Mouse (Mus musculus) liver, adult (tissue): ENCODE measurements at regions not wholly inside any gene's neighbourhood (a gene's known extent, or its start where the extent isn't known, plus 50 kb on each side); places are given as distances from the start of the nearest gene placed in this dataset.

Source experiments
- GATA4 ChIP-seq: IDR thresholded peaks from 2 replicates; pipeline ENCODE4 v1.6.1; 2014; ENCODE audit warnings: mild to moderate bottlenecking, low read length; ENCODE audit not compliant: insufficient replicate concordance

- no peak for TF ChIP-seq GATA4
These were observed 173.2 kb downstream of the Rpap3 start for GRCm38 (mm10) chr15:97532346-97532910.

DNA sequence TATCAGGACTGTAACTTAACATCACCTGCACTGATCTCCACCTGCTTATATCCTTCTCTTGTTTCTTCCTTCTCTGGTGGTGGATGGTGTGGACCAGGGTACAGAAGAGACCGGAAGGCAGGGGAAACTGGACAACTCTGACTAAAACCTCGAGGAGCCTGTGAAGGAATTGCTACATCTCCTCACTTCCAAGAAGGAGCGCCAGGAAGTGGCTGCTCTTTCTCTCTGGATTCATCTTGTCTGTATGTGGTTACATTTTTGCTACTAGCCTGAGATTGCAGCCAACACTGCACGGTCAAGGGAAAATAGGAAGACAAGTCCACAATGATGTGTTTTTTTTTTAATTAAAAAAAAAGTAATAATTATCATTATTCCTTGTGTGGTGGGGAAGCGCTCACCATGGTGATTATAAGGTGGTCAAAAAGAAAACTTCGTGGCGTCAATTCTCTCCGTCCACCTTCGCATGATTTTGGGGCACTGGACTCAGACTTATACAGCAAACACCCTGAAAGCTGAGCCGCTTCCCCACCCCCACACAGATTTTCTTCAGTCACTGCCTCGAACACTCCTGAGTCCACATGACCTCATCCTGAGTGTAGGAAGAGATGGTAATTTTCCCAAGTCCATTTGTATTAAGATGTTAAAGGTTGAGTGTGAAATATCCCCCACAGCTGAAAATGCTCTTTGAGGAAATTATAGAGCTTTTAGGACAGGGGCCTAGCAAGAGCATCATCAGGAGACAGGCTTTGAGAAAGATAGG lies 177.2 kb downstream of the Rpap3 start:
- TF ChIP-seq GATA4: no peak

GRCm38 (mm10) chr15:97520395-97520794 lies 185.2 kb downstream of the Rpap3 start:
- no peak for TF ChIP-seq GATA4

DNA sequence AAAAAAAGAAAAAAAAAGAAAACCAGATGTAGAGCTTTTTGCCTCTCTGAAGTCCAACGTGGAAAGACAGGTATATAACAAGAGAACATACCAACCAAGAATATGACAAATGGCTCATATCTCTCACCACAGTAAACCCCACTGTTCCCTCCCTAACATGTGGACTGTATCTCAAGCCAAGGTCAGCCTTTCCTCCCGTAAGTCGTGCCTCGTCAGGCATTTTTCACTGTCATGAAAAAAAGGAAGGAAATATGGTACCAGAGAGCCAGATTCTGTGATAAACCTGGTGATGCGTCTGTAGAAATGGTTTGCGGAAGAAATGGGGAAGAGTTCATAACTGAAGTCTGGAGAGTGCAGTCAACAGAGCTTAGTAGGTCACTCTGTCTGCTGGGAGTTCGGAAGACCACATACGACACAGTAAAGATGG lies 185.7 kb downstream of the Rpap3 start:
- TF ChIP-seq GATA4: no peak

DNA sequence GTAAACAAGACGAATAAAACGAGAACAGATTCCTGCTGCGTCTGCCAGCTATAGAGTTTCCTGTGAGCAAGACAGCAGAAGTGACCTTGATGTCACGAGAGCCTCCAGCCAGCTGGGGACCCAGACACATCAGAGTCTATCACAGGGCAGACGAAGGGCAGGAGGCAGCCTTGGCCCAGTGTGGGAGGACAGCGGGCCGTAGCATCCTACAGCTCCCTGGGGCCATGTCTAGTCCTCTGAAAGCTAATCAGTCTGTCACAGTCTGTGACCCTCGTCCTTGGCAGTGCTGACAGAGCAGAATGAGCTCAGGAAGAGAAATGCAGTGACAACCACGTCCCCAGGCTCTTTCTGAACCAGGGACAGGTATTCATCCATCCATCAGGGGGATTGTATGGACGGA lies 187.7 kb downstream of the Rpap3 start:
- no peak for TF ChIP-seq GATA4

- no peak for TF ChIP-seq GATA4
These were observed 188.4 kb downstream of the Rpap3 start for GRCm38 (mm10) chr15:97517188-97517587.

DNA sequence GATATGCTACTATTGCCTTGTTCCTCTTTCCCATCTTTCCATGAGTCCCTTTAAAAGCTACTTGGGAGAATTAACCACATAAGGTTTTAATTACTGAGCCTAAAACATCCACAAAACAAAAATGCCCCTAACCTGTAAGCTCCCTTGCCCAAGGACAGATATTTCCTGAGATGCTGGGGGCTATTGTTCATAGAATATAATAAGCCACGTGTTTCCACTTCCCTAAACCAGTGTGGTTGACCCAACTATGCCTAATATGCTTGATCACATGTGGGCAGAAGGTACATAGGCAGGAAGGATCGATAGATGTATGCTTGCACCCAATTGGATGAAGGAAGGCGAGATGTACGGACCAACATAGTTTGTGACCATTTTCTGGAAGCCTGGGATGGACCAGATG lies 189.9 kb downstream of the Rpap3 start:
- no peak for TF ChIP-seq GATA4

- no peak for TF ChIP-seq GATA4
These were observed 197.8 kb downstream of the Rpap3 start for GRCm38 (mm10) chr15:97507656-97508306.

DNA sequence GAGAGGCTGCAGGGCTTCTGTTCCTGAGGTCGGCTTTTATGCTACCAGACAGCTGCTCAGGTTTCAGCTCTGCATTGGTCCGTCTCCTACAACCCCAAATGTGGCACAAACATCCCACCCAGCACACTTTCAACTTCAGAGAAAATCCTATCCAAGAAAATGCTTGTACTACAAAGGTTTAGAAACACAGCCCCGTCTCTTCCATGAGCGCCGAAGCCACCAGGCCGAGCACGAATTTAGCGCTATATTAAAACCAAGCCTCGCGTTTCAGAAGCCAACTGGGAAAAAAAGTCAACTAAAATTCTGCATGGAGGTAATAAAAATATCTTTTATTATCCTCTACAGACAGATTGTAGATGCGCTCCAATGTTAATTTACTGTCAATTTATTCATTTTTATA lies 198.4 kb downstream of the Rpap3 start:
- no peak for TF ChIP-seq GATA4

- TF ChIP-seq GATA4: no peak
These were observed 199.9 kb downstream of the Rpap3 start for GRCm38 (mm10) chr15:97505715-97506114.

- TF ChIP-seq GATA4: no peak
These were observed 201.3 kb downstream of the Rpap3 start for GRCm38 (mm10) chr15:97504325-97504724.

DNA sequence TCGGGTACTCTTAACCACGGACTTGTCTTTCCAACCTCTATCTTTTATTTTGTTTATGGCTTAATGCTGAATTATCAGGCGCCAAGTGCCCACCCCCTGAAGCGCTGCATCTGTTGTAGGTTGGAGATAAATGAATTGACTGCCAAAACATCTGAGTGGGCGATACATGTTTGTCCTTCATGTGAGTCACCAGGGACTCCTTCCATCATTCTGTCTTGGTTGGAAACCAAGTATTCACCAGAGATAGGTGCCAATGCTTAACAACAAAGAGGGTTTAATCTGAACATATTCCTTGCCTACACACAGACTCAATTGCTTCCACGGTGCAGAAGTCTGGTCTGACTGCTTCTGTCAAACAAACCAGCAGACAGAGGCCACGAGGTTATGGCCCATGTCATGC lies 203.6 kb downstream of the Rpap3 start:
- TF ChIP-seq GATA4: no peak

DNA sequence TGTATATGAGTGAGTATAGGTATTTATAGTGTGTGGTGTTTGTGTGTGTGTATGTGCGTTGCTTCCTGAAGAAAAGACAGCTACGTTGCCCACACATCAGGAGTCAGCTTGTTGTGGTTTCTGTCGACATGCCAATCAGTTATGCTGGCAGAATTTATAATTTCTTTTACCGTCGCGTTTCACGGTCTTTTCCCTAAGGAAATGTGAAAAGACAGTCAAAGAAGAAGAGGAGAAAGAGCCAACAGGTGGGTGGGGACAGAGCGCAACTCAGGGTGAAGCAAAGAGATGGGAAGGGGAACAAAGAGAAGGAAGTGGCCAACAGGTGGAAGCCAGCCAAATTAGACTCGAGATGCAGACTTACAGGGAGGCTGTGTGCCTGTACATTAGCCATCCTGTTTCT lies 204.2 kb downstream of the Rpap3 start:
- no peak for TF ChIP-seq GATA4

DNA sequence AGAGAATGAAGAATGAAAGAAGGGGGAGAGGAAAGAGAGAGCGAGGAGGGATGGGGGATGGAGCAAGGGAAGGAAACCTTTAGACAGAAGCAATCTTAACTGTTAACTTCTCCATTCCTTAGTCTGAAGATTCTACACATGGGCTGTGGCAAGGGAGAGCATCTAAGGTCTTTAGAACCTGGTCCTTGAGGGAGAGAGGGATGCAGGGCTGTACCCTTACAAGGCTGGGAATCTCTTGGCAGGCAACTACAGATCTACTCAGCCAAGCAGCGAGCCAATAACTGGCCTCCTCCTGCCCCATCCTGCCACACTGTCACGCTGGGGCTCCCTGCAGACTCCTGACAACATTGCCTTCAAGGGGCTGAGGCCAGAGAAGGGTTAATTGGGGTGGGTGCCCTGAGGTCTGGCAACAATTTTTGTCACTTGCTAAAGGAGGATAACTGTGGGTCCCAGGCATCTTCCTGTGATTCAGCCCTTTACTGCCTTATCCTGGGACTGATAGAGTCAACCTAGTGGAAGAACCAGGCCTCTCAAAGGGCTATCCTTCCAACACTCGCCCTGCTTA lies 205.7 kb downstream of the Rpap3 start:
- TF ChIP-seq GATA4: no peak

DNA sequence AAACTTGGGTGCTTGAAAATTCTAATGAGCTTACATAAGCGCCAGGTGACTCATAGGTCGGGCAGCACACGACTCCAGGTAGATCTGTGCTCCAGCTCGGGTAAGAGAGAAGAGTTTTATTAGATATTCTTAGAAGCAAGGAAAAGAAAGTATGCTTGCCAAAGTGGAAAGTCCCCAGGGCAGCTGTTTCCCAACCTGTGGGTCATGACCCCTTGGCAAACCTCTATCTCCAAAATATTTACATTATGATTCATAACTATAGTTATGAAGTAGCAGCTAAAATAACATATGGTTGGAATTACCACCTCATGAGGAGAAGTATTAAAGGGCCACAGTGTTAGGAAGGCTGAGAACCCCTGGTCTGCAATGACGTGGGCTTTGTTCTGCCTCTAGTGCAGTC lies 206.4 kb downstream of the Rpap3 start:
- TF ChIP-seq GATA4: no peak

DNA sequence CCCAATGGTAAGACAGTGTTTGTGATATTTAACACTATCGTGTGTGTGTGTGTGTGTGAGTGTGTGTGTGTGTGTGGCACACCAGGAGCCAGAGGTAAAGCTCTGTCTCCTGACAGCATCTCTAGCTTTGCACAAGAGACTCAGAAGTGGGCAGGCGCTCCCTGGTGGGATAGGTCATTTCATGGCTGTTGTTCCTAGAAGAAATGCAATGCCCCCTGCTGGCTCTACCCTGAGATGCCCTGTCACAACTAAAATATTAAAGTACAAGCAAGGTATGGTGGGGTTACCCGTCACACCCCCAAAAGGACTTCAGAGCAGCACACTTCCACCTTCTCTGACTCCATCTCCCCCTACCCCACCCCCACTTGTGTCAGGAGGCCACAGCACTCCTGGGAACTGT lies 207.2 kb downstream of the Rpap3 start:
- no peak for TF ChIP-seq GATA4
